Mouse (Mus musculus): Measurements from ENCODE around the gene Afg3l1.
A peak's percentile ranks its signal among the peaks of the same experiment; 100 is the strongest.
"Not testable (repeated sequence)": the region's sequence is repeated elsewhere in the genome, so short reads cannot be mapped to it uniquely, and the experiment has no call there.

Gene Afg3l1

DNA sequence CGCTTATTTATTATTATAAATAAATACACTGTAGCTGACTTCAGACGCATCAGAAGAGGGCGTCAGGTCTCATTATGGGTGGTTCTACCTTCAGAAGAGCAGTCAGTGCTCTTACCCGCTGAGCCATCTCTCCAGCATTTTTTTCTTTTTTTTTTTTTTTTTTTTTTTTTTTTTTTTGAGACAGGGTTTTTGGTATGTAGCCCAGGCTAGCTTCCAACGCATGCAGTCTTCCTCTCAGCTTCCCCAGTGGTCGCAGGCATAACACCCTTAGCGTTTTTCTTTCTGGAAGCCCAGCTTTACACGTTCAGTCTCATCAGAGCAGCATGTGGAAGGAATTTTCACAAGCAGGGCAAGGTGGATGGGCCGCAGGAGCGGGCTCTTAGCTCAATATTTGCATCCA is 40.5 kb downstream of the Afg3l1 start:
- no peak for DNase-seq

DNA sequence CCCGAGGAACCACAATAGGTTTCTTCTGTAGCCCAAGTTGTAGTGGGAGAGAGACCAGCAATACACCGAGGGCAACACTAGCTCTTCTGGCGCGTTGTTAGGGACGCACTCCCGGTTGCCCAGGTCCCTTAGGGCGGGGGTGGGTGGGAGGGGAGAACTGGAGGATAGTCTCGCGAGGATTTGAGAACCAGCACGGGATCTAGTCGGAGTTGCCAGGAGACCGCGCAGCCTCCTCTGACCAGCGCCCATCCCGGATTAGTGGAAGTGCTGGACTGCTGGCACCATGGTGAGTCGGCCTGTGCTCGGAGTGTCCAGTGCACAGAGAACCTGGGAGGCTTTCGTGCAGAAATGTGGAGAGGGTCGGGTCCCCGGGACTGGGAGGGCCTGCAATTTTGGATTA is 41.0 kb downstream of the Afg3l1 start, which contains the start of gene Gas8:
Gas8 (plus strand) TSS at position 168 of the 400 bp plus-strand sequence.
- peak; percentile 88 for DNase-seq

DNA sequence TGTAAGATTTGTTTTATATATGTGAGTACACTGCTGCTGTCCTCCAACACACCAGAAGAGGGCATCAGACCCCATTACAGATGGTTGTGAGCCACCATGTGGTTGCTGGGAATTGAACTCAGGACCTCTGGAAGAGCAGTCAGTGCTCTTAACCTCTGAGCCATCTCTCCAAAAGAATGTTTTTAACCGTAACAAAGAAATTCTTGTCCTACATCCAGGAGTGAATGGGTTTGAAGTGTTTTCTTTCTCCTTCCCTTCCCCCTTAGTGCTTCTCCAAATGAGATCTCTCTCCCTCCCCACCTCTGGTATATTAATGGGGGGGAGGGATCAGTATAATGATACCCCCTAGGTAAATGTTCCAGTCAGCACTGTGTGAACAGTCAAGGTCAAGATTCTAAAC is 42.3 kb downstream of the Afg3l1 start:
- DNase-seq: not testable (repeated sequence)

DNA sequence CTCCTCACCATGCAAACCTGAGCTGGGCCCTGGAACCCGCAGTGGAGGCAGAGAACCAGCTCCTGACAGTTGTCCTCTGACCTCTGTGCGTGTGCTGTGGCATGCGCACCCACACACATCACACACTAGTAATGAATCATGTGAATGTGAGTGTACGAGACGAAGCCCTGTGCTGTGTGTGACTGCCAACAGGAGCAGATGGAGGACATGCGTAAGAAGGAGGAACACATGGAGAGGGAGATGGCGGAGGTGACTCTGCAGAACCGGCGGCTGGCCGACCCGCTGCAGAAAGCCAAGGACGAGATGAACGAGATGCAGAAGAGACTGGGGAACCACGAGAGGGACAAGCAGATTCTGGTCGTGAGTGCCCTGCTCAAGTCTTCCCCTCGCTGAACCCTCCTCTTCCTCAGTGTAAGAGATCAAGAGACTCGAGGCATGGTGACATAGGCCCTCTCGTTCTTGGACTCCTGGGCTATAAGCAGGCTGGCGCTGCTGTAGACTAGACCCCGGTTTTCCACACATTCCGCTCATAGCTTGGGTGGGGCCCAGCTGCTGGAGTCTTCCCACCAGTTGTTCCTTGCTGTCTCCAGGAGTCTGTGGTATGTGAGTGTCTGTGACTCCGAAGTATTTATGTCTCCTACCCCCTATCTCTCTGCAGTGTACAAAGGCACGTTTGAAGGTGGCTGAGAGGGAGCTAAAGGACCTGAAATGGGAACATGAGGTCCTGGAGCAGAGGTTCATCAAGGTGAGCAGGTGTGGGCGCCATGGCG is 50.2 kb downstream of the Afg3l1 start:
- no peak for DNase-seq

DNA sequence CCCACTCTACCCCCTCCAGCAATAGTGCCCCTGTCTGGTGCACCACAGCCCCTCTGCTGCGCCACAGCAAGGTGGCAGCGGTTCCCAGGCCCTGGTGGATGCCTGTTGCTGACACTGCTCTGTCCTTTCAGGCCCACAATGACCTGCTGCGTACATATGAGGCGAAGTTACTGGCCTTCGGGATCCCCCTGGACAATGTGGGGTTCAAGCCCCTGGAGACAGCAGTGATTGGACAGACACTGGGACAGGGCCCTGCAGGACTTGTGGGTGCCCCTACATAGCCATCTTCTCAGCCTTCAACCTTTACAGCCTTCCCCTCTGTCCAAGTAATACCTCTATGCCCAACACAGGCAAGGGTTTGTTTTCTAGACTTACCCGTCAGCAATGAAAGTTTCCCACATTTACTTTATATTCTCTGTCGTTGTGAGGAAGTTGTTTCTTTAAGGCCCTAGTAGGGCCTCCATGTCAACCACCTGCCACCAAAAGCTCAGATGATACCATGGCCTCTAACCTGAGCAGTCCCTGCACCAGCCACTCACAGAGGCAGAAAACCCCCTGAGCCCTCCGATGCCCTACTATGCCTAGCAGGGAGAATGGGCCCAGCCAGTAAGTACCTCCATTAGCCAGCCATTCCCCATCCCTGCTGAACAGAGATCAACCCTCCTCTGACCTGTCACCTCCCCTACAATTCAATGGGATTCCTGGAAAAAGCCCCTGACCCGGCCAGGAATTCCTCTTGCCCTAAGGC is 58.7 kb downstream of the Afg3l1 start:
- DNase-seq: no peak

DNA sequence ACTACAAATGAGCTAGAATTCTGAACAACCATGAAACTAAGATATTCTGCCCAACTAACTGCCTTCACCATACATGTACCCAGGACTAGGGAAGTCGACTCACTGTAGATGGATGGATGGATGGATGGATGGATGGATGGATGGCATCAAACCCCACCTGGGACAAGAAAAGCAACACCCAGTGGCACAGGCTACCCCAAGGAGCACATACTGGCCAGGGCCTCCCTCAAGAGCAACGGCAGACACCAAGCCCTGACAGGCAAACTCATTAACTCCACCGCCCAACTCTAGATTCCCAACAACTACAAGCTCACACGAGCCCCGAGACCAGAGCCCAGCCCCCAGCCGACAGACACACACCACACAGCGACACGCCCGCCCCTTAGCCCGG is 59.3 kb downstream of the Afg3l1 start:
- no peak for DNase-seq

DNA sequence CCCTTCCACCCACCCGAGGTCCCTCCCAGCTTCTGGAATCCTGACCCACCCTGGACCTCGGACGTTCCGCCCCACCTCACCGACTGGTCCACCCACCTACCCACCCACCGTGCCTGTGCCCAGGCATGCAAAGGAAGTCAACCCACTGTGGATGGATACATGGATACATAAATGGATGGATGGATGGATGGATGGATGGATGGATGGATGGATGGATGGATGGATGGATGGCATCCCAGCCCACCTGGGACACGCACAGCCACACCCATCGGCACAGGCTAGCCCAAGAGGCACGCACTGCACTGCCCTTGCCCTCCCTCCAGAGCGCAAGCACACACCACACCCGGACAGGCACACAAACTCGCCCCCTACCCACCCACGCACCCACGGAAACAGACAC is 59.9 kb downstream of the Afg3l1 start:
- DNase-seq: peak in 1 of 2 experiments; percentile 38

All from cerebellum, postnatal 36 days (tissue).